Mouse (Mus musculus): ENCODE data around the gene Esf1. TPM values are rescaled to one million over a fixed set of nuclear protein-coding genes. Genes with fewer than 3 reads are reported as not detected.
"Not testable (repeated sequence)": the region's sequence is repeated elsewhere in the genome, so short reads cannot be mapped to it uniquely, and the experiment has no call there.

The Esf1 gene
- polyA plus RNA-seq, 1 experiment from 2014 or later = 14.9 TPM

DNA sequence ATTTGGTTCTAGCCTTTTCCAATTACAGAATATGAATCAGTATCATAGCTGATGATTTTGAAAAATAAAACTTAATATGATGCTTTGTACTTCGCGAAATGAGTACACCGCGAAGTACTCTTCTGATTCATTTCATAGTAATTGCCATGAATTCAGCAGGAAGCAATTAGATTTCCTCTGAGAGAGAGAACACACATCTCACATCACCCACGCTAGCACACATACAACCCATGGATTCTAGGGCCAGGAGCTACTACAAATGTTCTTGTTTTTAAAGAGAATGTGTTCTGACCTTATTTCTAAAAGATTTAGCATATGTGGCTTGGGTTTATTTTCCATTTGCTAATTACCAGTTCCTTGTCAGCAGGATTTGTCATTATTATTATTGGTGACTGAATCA, 76.9 kb downstream of the Esf1 start:
- 81% methylated on average over 5 of the region's 5 CpGs for WGBS
- Histone ChIP-seq H3K4me1 (replicated peaks) (no peaks in the 10 kb centered on the region), H3K4me2 (no peak overlapping the region), H3K27me3 (no peaks in the 10 kb centered on the region), H3K9me3 (replicated peaks) (no peaks in the 10 kb centered on the region), H3K36me3 (no peaks in the 10 kb centered on the region), H3K4me3 (no peak overlapping the region), H3K9ac (no peak overlapping the region), H3K27ac (no peak overlapping the region)
- ATAC-seq (replicated peaks; ENCODE audit: insufficient number of reproducible peaks, insufficient read depth, low FRiP score, low read depth) = no peak

DNA sequence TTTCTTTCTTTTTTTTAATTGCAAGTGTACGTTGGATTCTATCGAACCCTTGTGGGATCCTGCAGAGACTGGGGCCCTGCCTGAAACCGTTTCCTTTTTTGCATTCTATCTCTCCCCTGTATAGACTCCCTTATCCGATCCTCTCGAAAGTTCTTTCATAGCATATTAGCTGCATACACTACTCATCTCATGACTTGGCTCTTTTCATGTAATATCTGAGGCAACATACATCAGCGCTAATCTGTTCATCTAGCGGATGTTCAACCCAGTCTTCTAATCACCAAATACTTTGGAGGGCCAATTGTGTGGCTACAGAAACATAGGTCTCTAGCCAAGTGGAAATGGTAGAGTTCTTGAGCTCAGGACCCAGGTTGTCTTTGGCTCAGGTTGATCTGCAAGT, 86.1 kb downstream of the Esf1 start:
- ATAC-seq (replicated peaks; ENCODE audit: insufficient number of reproducible peaks, insufficient read depth, low FRiP score, low read depth) = no peak
- H3K9ac ChIP-seq = no peak overlapping the region
- WGBS = 85% methylated on average over 7 of the region's 7 CpGs
- no peak overlapping the region for H3K4me3 ChIP-seq
- H3K27me3 ChIP-seq = no peaks in the 10 kb centered on the region
- no peaks in the 10 kb centered on the region for H3K4me1 ChIP-seq (replicated peaks)
- H3K9me3 ChIP-seq (replicated peaks) = no peaks in the 10 kb centered on the region
- no peak overlapping the region for H3K4me2 ChIP-seq
- no peaks in the 10 kb centered on the region for H3K36me3 ChIP-seq
- H3K27ac ChIP-seq = no peak overlapping the region

- Histone ChIP-seq H3K4me2 (no peak overlapping the region), H3K4me1 (replicated peaks) (no peaks in the 10 kb centered on the region), H3K9me3 (replicated peaks) (no peaks in the 10 kb centered on the region), H3K36me3 (no peaks in the 10 kb centered on the region), H3K9ac (no peak overlapping the region), H3K27me3 (no peaks in the 10 kb centered on the region), H3K4me3 (no peak overlapping the region), H3K27ac (no peak overlapping the region)
- no peak for ATAC-seq (replicated peaks; ENCODE audit: insufficient number of reproducible peaks, insufficient read depth, low FRiP score, low read depth)
- WGBS = 75% methylated on average over 11 of the region's 11 CpGs
These were observed 89.4 kb downstream of the Esf1 start for GRCm38 (mm10) chr2:140080747-140081577.

GRCm38 (mm10) chr2:140079284-140079683, 91.1 kb downstream of the Esf1 start:
- H3K9ac ChIP-seq; H3K27ac ChIP-seq; H3K4me1 ChIP-seq (replicated peaks); ATAC-seq (replicated peaks; ENCODE audit: insufficient number of reproducible peaks, insufficient read depth, low FRiP score, low read depth); H3K36me3 ChIP-seq; H3K4me3 ChIP-seq; H3K4me2 ChIP-seq; H3K27me3 ChIP-seq; H3K9me3 ChIP-seq (replicated peaks): not testable (repeated sequence)

GRCm38 (mm10) chr2:140078600-140079280, 91.6 kb downstream of the Esf1 start:
- Histone ChIP-seq H3K27ac (no peak overlapping the region), H3K9me3 (replicated peaks) (no peaks in the 10 kb centered on the region), H3K4me3 (no peak overlapping the region), H3K9ac (no peak overlapping the region), H3K4me1 (replicated peaks) (no peaks in the 10 kb centered on the region), H3K27me3 (no peaks in the 10 kb centered on the region), H3K4me2 (no peak overlapping the region), H3K36me3 (no peaks in the 10 kb centered on the region)
- ATAC-seq (replicated peaks; ENCODE audit: insufficient number of reproducible peaks, insufficient read depth, low FRiP score, low read depth) = no peak
- 52% methylated on average over 6 of the region's 6 CpGs for WGBS

DNA sequence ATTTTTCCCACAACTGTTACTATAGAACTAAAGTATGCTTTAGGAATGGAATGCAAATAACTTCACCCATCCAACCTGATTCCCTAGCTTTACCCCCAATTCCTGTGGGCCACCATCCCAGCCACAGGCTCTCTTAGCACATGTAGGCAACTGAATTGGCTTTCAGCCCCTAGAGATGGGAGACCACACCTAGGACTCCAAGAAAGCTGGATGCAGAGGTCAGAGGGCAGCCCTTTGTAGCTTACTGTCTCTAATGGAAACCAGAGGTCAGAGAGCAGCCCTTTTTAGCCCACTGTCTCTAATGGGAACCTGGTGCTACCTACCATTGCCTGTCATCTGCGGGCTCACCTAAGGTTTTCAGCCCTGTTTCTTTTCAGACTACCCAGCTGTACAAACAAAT, 92.9 kb downstream of the Esf1 start:
- no peak overlapping the region for H3K4me3 ChIP-seq

DNA sequence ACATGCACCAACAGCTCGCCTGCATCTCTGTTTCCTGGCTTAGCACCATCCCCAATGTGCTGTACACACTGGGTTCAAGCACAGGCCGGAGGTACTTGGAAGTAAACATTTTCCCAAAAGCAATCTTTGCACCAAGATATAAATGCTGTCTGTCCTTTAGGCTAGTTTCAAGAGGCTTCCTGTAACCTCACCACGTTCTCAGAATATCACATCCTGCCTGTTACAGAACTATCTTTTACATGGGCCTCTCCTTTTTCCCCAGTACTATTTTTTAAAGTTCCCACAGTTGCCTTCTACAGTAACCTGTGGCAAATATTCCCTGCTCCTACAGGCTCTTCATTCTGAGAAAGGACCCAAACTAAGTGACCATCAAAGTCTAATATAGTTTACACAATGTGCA, 95.2 kb downstream of the Esf1 start:
- H3K27me3 ChIP-seq = no peaks in the 10 kb centered on the region
- ATAC-seq (replicated peaks; ENCODE audit: insufficient number of reproducible peaks, insufficient read depth, low FRiP score, low read depth) = no peak
- no peak overlapping the region for H3K27ac ChIP-seq
- H3K4me2 ChIP-seq = no peak overlapping the region
- WGBS = 75% methylated on average over 3 of the region's 3 CpGs
- no peaks in the 10 kb centered on the region for H3K36me3 ChIP-seq
- no peaks in the 10 kb centered on the region for H3K9me3 ChIP-seq (replicated peaks)
- H3K4me1 ChIP-seq (replicated peaks) = no peaks in the 10 kb centered on the region
- no peak overlapping the region for H3K4me3 ChIP-seq
- no peak overlapping the region for H3K9ac ChIP-seq

More for the DNA sequence above, 92.9 kb downstream of the Esf1 start:
- no peaks in the 10 kb centered on the region for H3K36me3 ChIP-seq
- no peak overlapping the region for H3K27ac ChIP-seq
- H3K4me2 ChIP-seq = no peak overlapping the region
- no peak for ATAC-seq (replicated peaks; ENCODE audit: insufficient number of reproducible peaks, insufficient read depth, low FRiP score, low read depth)
- H3K4me1 ChIP-seq (replicated peaks) = no peaks in the 10 kb centered on the region
- WGBS = 38% methylated on average over 1 of the region's 1 CpGs
- H3K9me3 ChIP-seq (replicated peaks) = no peaks in the 10 kb centered on the region
- H3K27me3 ChIP-seq = no peaks in the 10 kb centered on the region
- H3K9ac ChIP-seq = no peak overlapping the region

Other genes starting within 250 kb of the Esf1 start
- 13.9 and 15.4 TPM in 2 replicates for gene Tasp1, start 103.8 kb downstream of the Esf1 start, polyA plus RNA-seq (2015; fragmentation: Nextera tagmentation; extraction: Ambion mirVana)
- gene Gm17374, start 18.5 kb downstream of the Esf1 start, polyA plus RNA-seq (2015; fragmentation: Nextera tagmentation; extraction: Ambion mirVana) = not detected in 2 replicates
- gene Ndufaf5, start 85 bp upstream of the Esf1 start, polyA plus RNA-seq (2015; fragmentation: Nextera tagmentation; extraction: Ambion mirVana) = 33.6 and 39.2 TPM in 2 replicates
- gene Sel1l2, start 219.1 kb upstream of the Esf1 start, polyA plus RNA-seq (2015; fragmentation: Nextera tagmentation; extraction: Ambion mirVana) = not detected in 2 replicates
- 23.3 and 25.3 TPM in 2 replicates for gene Macrod2, start 224.7 kb upstream of the Esf1 start, polyA plus RNA-seq (2015; fragmentation: Nextera tagmentation; extraction: Ambion mirVana)